Mouse (Mus musculus): ENCODE data around the gene Cry1. TPM values are rescaled to one million over a fixed set of nuclear protein-coding genes. Genes with fewer than 3 reads are reported as not detected.
A peak's percentile ranks its signal among the peaks of the same experiment; 100 is the strongest.

Gene Cry1
- polyA plus RNA-seq (2015; fragmentation: Nextera tagmentation; extraction: Ambion mirVana) = 28.1 and 28.7 TPM in 2 replicates

DNA sequence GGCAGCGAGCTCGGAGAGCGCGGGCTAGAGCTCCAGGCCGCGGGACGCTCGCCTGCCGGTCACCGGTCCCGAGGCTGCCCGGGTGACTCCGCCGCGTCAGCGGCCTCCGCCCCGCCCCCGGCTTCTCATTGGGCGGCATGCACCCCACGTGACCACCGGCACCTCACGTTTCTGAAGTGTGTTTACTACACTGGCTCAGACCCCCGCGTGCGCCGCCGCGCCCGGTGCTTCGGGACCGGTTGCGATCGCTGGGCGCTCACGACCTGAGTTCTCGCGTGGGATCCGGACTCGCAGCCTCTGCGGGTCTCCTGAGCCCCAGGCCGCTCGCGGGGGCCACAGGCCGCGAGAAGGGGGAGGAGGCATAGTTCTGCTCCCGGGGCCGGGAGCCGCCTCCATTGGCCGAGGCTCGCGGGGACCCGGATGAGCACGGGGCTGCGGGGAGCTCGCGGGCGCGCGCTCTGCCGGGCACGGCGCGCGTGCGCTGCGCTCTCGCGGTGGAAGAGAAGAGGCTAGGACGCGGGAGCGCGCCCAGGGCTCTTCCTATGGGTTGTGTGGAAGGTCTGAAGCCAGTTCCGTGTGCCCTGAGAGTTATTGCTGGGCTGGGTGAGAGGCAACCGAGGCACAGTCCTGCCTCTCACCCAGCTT lies at the start of gene Cry1:
TSS of gene Cry1 (minus strand) at position 101 of the 645 bp plus-strand sequence.
- ATAC-seq (replicated peaks; ENCODE audit: low FRiP score, low read depth) (peak; percentile 96), DNase-seq (ENCODE audit: low spot score) (peak; percentile 97)
- TF ChIP-seq CTCF (IDR thresholded peaks at IDR 0.05; ENCODE audit: low read depth) = no peak
- H3K36me3 ChIP-seq (ENCODE audit: insufficient read depth, low read length) = no peaks in the 10 kb centered on the region
- H3K4me1 ChIP-seq (replicated peaks; ENCODE audit: insufficient read depth, low read length) = no peaks in the 10 kb centered on the region; the same call in 1 of the 2 replicates
- H3K4me2 ChIP-seq (ENCODE audit: low read length) = peak within 1 kb of the TSS; percentile 87
- H3K9ac ChIP-seq (ENCODE audit: low read depth, low read length) = peak within 1 kb of the TSS; percentile 85
- H3K9me3 ChIP-seq (replicated peaks; ENCODE audit: low read length) = no peaks in the 10 kb centered on the region
- H3K27me3 ChIP-seq (ENCODE audit: insufficient read depth, low read length) = no peaks in the 10 kb centered on the region
- peak within 1 kb of the TSS; percentile 75 for H3K4me3 ChIP-seq (replicated peaks; ENCODE audit: low read depth, low read length)
- WGBS = under 1% methylated on average over 73 of the region's 75 CpGs
- H3K27ac ChIP-seq = peak within 1 kb of the TSS; percentile 94

DNA sequence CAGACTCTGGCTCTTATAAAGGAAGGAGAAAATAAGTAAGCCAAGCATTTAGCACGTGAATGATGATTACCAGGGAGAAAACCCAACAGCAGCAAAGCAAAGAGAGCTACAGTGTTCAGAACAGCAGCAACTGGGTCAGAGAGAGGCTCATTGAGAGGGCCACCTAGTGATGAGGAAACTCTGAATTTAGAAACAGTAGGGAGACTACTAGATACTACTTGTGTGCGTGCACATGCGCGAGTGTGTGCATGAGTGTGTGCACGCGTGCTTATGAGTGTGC lies 36.8 kb upstream of the Cry1 start:
- no peaks in the 10 kb centered on the region for H3K9me3 ChIP-seq (replicated peaks; ENCODE audit: low read length)
- no peaks in the 10 kb centered on the region for H3K4me1 ChIP-seq (replicated peaks; ENCODE audit: insufficient read depth, low read length)
- DNase-seq (ENCODE audit: low spot score) (no peak), ATAC-seq (replicated peaks; ENCODE audit: low FRiP score, low read depth) (no peak)
- H3K4me2 ChIP-seq (ENCODE audit: low read length) = no peak overlapping the region
- H3K36me3 ChIP-seq (ENCODE audit: insufficient read depth, low read length) = no peaks in the 10 kb centered on the region
- no peak for TF ChIP-seq CTCF (IDR thresholded peaks at IDR 0.05; ENCODE audit: low read depth)
- H3K27ac ChIP-seq = no peak overlapping the region
- H3K9ac ChIP-seq (ENCODE audit: low read depth, low read length) = no peak overlapping the region
- 81% methylated on average over 6 of the region's 6 CpGs for WGBS
- H3K27me3 ChIP-seq (ENCODE audit: insufficient read depth, low read length) = no peaks in the 10 kb centered on the region
- H3K4me3 ChIP-seq (replicated peaks; ENCODE audit: low read depth, low read length) = no peak overlapping the region

DNA sequence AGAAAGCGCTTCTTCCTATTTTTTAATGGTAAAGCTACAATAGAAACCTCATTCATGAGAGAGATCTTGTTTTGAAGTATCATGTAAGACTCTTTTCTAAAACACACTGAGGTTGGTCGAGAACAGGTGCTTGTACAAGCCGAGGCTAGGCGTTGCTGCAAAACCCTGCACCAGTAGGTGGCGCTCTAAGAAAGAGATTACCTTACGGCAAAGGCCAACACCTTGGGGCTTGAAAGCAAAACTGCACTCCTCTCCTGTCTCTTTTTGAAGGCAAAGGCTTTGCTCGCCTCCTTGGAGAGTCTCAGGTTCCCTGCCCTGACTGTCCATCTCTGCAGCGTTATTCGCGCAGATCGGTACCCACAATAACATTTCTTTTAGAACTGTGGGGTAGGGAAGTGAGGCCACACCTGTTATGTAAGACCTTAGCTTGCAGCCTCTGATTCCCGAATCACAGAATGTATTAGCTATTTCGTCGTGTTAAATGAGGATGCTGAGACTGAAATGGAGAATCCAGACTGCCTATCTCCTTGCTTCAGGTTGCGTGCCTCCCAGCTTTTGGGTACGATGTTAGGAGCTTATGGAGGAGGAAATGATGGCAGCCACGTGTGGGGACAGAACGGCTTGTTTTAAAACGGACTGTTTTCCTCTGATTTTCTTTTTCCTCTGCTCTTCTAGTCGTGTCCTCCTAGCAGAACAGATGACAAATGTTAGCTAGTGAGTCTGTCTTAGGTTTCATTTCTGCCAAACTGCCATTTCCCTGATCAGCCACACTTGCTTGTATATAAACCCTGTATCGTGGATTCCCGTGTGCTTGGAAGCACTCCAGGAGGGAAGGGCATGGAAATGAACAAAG lies 36.3 kb upstream of the Cry1 start:
- H3K27me3 ChIP-seq (ENCODE audit: insufficient read depth, low read length) = no peaks in the 10 kb centered on the region
- H3K36me3 ChIP-seq (ENCODE audit: insufficient read depth, low read length) = no peaks in the 10 kb centered on the region
- H3K4me3 ChIP-seq (replicated peaks; ENCODE audit: low read depth, low read length) = 0 out of 2 replicates have a peak overlapping the region, but pooled peaks have one; percentile 1
- peak; percentile 90 for DNase-seq (ENCODE audit: low spot score)
- no peak overlapping the region for H3K9ac ChIP-seq (ENCODE audit: low read depth, low read length)
- TF ChIP-seq CTCF (IDR thresholded peaks at IDR 0.05; ENCODE audit: low read depth) = peak; percentile 96
- H3K4me1 ChIP-seq (replicated peaks; ENCODE audit: insufficient read depth, low read length) = no peaks in the 10 kb centered on the region
- 22% methylated on average over 22 of the region's 22 CpGs for WGBS
- peak overlapping the region; percentile 40; the same call in 1 of the 2 replicates for H3K4me2 ChIP-seq (ENCODE audit: low read length)
- ATAC-seq (replicated peaks; ENCODE audit: low FRiP score, low read depth) = no peak
- H3K27ac ChIP-seq = no peak overlapping the region
- H3K9me3 ChIP-seq (replicated peaks; ENCODE audit: low read length) = no peaks in the 10 kb centered on the region

DNA sequence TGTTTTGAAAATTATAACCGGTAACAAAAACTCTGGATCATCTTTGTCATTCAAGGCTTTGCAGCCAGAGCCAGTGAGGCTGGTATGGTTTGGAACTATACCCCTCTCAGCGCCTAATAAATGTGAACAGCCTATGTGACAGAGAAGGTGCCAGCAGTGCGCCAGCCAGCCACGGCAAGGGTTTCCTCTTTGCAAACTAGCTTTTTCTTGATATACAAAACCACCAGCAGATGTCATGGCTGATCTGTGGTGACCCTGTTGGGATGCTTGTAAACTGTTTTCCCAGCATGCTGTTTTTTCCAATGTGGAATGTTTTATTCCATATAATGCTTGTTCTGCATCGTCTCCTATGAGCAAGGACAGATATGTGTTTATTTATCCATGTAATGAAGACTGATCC lies 30.0 kb upstream of the Cry1 start:
- peak; percentile 60 for TF ChIP-seq CTCF (IDR thresholded peaks at IDR 0.05; ENCODE audit: low read depth)
- no peaks in the 10 kb centered on the region for H3K9me3 ChIP-seq (replicated peaks; ENCODE audit: low read length)
- DNase-seq (ENCODE audit: low spot score) = peak; percentile 45
- H3K4me3 ChIP-seq (replicated peaks; ENCODE audit: low read depth, low read length) = no peak overlapping the region
- H3K4me2 ChIP-seq (ENCODE audit: low read length) = no peak overlapping the region
- no peaks in the 10 kb centered on the region for H3K36me3 ChIP-seq (ENCODE audit: insufficient read depth, low read length)
- no peaks in the 10 kb centered on the region for H3K4me1 ChIP-seq (replicated peaks; ENCODE audit: insufficient read depth, low read length)
- 68% methylated on average over 5 of the region's 5 CpGs for WGBS
- no peak overlapping the region for H3K9ac ChIP-seq (ENCODE audit: low read depth, low read length)
- no peak for ATAC-seq (replicated peaks; ENCODE audit: low FRiP score, low read depth)
- H3K27me3 ChIP-seq (ENCODE audit: insufficient read depth, low read length) = no peaks in the 10 kb centered on the region
- H3K27ac ChIP-seq = no peak overlapping the region

DNA sequence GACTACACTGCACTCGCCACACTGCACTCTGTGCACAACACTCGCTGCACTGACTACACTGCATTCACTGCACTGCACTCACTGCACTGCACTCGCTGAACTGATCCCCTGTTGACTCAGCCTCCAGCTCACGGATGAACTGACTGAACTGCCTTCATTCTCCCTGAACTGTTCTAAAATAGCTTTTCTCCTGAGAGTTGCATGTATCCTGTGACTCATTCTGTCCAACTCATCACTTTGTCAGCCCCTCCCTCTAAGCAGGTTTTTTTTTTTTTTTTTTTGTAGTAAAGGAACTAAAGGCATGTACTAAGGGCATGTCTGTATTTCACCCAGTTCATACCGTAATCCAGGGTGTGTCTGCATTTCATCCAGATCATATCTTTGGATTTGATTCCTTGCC lies 26.8 kb upstream of the Cry1 start:
- TF ChIP-seq CTCF (IDR thresholded peaks at IDR 0.05; ENCODE audit: low read depth) = no peak
- Histone ChIP-seq H3K9ac (ENCODE audit: low read depth, low read length) (no peak overlapping the region), H3K4me2 (ENCODE audit: low read length) (no peak overlapping the region), H3K27ac (no peak overlapping the region), H3K4me3 (replicated peaks; ENCODE audit: low read depth, low read length) (no peak overlapping the region), H3K9me3 (replicated peaks; ENCODE audit: low read length) (no peaks in the 10 kb centered on the region), H3K4me1 (replicated peaks; ENCODE audit: insufficient read depth, low read length) (no peaks in the 10 kb centered on the region), H3K27me3 (ENCODE audit: insufficient read depth, low read length) (no peaks in the 10 kb centered on the region), H3K36me3 (ENCODE audit: insufficient read depth, low read length) (no peaks in the 10 kb centered on the region)
- no peak for DNase-seq (ENCODE audit: low spot score)
- ATAC-seq (replicated peaks; ENCODE audit: low FRiP score, low read depth) = no peak
- WGBS = 87% methylated on average over 5 of the region's 5 CpGs

DNA sequence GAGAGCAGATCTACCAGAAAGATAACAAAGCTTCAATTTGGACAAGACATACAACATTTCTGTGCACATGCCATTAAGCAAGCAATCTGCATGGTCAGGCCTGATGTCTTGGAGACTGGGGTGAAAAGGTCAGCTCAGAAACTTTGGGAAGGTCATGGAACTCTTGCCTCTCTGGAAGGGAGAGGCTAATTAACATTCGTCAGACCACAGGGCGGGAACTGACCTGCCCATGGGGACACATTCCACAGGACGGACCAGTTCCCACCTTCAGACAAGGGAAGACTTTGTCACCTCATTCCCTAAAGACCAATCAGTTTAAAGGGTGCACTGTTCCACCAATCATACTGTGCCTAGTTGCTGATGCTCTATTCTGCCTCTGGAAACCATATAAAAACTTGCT lies 25.3 kb upstream of the Cry1 start:
- no peaks in the 10 kb centered on the region for H3K9me3 ChIP-seq (replicated peaks; ENCODE audit: low read length)
- no peaks in the 10 kb centered on the region for H3K27me3 ChIP-seq (ENCODE audit: insufficient read depth, low read length)
- no peaks in the 10 kb centered on the region for H3K36me3 ChIP-seq (ENCODE audit: insufficient read depth, low read length)
- no peak overlapping the region for H3K4me2 ChIP-seq (ENCODE audit: low read length)
- no peak overlapping the region for H3K27ac ChIP-seq
- DNase-seq (ENCODE audit: low spot score) (no peak), ATAC-seq (replicated peaks; ENCODE audit: low FRiP score, low read depth) (no peak)
- no peak overlapping the region for H3K9ac ChIP-seq (ENCODE audit: low read depth, low read length)
- no peak for TF ChIP-seq CTCF (IDR thresholded peaks at IDR 0.05; ENCODE audit: low read depth)
- no peak overlapping the region for H3K4me3 ChIP-seq (replicated peaks; ENCODE audit: low read depth, low read length)
- WGBS = 77% methylated on average over 3 of the region's 3 CpGs
- no peaks in the 10 kb centered on the region for H3K4me1 ChIP-seq (replicated peaks; ENCODE audit: insufficient read depth, low read length)

All from kidney, postnatal 0 days (tissue).